Mouse (Mus musculus): ENCODE results near the gene Gab2. TPM values are rescaled to one million over a fixed set of nuclear protein-coding genes. Genes with fewer than 3 reads are reported as not detected.
A peak's percentile ranks its signal among the peaks of the same experiment; 100 is the strongest.

Gab2 gene
- polyA plus RNA-seq, 1 experiment, result 14.6 TPM

- no peak overlapping the region for H3K4me3 ChIP-seq (ENCODE audit: insufficient read depth, low read depth, low read length)
- H3K4me1 ChIP-seq (ENCODE audit: control insufficient read depth, insufficient read depth, low read length), result peaks cover 8% of the 10 kb centered on the region; the same call in 1 of the 2 replicates
- H3K27me3 ChIP-seq (replicated peaks; ENCODE audit: control insufficient read depth, insufficient read depth, low read length), result no peaks in the 10 kb centered on the region
- 71% methylated on average over 5 of the region's 5 CpGs for WGBS
- no peaks in the 10 kb centered on the region for H3K36me3 ChIP-seq (ENCODE audit: control insufficient read depth, insufficient read depth, low read length)
- H3K27ac ChIP-seq (ENCODE audit: insufficient read depth, low read depth, low read length), result no peak overlapping the region
- no peak for DNase-seq
- TF ChIP-seq CTCF (conservative IDR thresholded peaks at IDR 0.05; ENCODE audit: insufficient read depth, insufficient read length, low read depth, low read length), result no peak
- no peak for TF ChIP-seq POLR2A (IDR thresholded peaks at IDR 0.05; ENCODE audit: low read depth, low read length)
Measured at GRCm38 (mm10) chr7:97072061-97072460, 9.3 kb upstream of the Gab2 start.

GRCm38 (mm10) chr7:97074974-97075373 lies 6.4 kb upstream of the Gab2 start:
- Histone ChIP-seq H3K36me3 (ENCODE audit: control insufficient read depth, insufficient read depth, low read length) (no peaks in the 10 kb centered on the region), H3K27ac (ENCODE audit: insufficient read depth, low read depth, low read length) (no peak overlapping the region), H3K4me1 (ENCODE audit: control insufficient read depth, insufficient read depth, low read length) (peaks cover 13% of the 10 kb centered on the region; the same call in 1 of the 2 replicates), H3K27me3 (replicated peaks; ENCODE audit: control insufficient read depth, insufficient read depth, low read length) (no peaks in the 10 kb centered on the region), H3K4me3 (ENCODE audit: insufficient read depth, low read depth, low read length) (no peak overlapping the region)
- TF ChIP-seq CTCF (conservative IDR thresholded peaks at IDR 0.05; ENCODE audit: insufficient read depth, insufficient read length, low read depth, low read length) (no peak), POLR2A (IDR thresholded peaks at IDR 0.05; ENCODE audit: low read depth, low read length) (no peak)
- 71% methylated on average over 1 of the region's 1 CpGs for WGBS
- no peak for DNase-seq

DNA sequence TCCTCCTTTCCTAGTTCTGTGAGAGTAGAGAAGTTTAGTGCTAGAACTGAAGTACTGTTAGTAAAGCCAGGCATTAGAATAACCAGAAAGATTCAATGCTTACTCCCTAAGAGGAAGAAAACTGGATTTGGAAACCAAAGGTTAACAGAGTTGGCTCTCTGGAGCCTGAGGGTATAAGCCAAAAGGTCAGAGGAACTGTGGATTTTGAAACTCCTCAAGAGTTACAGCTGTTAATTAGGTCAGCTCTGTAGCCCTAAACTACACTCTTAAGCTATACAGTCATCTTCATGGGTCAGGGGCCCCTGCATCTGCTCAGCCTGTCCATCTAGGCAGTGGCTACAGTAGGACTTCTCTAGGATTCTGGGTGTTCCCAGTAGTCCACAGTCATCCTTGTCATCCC lies 4.4 kb upstream of the Gab2 start:
- DNase-seq, result peak; percentile 73
- no peak overlapping the region for H3K4me3 ChIP-seq (ENCODE audit: insufficient read depth, low read depth, low read length)
- TF ChIP-seq CTCF (conservative IDR thresholded peaks at IDR 0.05; ENCODE audit: insufficient read depth, insufficient read length, low read depth, low read length) (no peak), POLR2A (IDR thresholded peaks at IDR 0.05; ENCODE audit: low read depth, low read length) (no peak)
- H3K36me3 ChIP-seq (ENCODE audit: control insufficient read depth, insufficient read depth, low read length), result no peaks in the 10 kb centered on the region
- H3K4me1 ChIP-seq (ENCODE audit: control insufficient read depth, insufficient read depth, low read length), result peaks cover 18% of the 10 kb centered on the region; the same call in 1 of the 2 replicates
- no peaks in the 10 kb centered on the region for H3K27me3 ChIP-seq (replicated peaks; ENCODE audit: control insufficient read depth, insufficient read depth, low read length)
- 0 out of 2 replicates have a peak overlapping the region, but pooled peaks have one; percentile 32 for H3K27ac ChIP-seq (ENCODE audit: insufficient read depth, low read depth, low read length)

DNA sequence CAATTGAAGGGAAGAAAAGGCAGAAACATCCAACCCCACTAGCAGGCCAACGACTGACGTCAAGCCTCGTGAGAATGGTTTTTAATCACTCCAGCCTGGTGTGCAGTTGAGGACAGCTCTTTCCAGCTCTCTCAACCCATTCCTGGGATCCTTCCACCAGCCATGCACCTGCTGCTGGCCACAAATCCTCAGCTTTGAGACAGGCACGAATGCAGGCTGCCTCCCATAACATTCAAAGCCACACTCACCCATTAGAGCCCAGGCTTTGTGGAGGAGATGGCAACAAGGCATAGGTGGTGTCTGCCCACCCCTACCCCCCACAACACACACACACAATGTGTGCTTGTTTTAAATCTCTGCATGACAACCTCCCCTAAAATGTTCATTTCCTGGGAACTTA lies 2.7 kb upstream of the Gab2 start:
- TF ChIP-seq CTCF (conservative IDR thresholded peaks at IDR 0.05; ENCODE audit: insufficient read depth, insufficient read length, low read depth, low read length), result no peak
- TF ChIP-seq POLR2A (IDR thresholded peaks at IDR 0.05; ENCODE audit: low read depth, low read length), result no peak
- Histone ChIP-seq H3K4me1 (ENCODE audit: control insufficient read depth, insufficient read depth, low read length) (peaks cover 18% of the 10 kb centered on the region; the same call in 1 of the 2 replicates), H3K36me3 (ENCODE audit: control insufficient read depth, insufficient read depth, low read length) (no peaks in the 10 kb centered on the region), H3K4me3 (ENCODE audit: insufficient read depth, low read depth, low read length) (no peak overlapping the region), H3K27me3 (replicated peaks; ENCODE audit: control insufficient read depth, insufficient read depth, low read length) (no peaks in the 10 kb centered on the region), H3K27ac (ENCODE audit: insufficient read depth, low read depth, low read length) (no peak overlapping the region)
- 51% methylated on average over 4 of the region's 4 CpGs for WGBS
- no peak for DNase-seq

GRCm38 (mm10) chr7:97079145-97079544 lies 2.2 kb upstream of the Gab2 start:
- no peak overlapping the region for H3K4me3 ChIP-seq (ENCODE audit: insufficient read depth, low read depth, low read length)
- no peaks in the 10 kb centered on the region for H3K36me3 ChIP-seq (ENCODE audit: control insufficient read depth, insufficient read depth, low read length)
- H3K4me1 ChIP-seq (ENCODE audit: control insufficient read depth, insufficient read depth, low read length), result peaks cover 18% of the 10 kb centered on the region; the same call in 1 of the 2 replicates
- H3K27me3 ChIP-seq (replicated peaks; ENCODE audit: control insufficient read depth, insufficient read depth, low read length), result no peaks in the 10 kb centered on the region
- no peak overlapping the region for H3K27ac ChIP-seq (ENCODE audit: insufficient read depth, low read depth, low read length)
- 5% methylated on average over 6 of the region's 6 CpGs for WGBS
- DNase-seq, result peak; percentile 74
- no peak for TF ChIP-seq CTCF (conservative IDR thresholded peaks at IDR 0.05; ENCODE audit: insufficient read depth, insufficient read length, low read depth, low read length)
- TF ChIP-seq POLR2A (IDR thresholded peaks at IDR 0.05; ENCODE audit: low read depth, low read length), result no peak

DNA sequence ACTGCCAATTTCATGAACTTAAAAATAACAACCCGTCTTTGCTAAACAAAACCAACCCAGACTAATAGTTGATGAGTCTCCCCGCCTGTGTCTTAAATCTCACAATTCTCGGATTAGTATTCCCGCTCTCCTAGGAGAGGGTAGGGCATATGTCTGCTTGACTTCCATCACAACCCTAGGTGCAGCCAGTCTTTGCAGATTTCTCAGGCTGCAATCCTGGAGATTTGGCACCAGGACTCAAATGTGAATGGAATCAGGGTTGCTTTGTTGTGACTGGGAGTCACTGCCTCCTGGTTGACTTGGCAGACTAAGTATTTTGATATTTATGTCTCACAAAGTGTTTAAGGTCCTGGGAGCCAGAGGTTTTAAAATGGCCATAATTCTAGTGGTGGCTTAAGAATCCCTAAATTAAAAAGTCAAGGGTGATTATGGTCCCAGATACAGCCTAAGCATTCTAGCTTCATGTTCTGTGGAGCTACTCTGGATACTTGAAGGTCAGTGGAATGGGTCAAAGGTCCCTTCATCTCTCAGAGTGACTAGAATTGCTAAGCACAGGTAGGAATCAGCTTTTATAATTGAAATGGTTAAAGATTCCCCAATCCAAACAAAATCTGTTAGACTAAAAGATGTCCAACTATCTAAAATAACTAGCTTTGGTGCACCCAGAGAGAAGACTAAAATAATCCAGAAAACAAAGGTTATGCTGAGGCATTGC lies 1.6 kb upstream of the Gab2 start:
- Histone ChIP-seq H3K27ac (ENCODE audit: insufficient read depth, low read depth, low read length) (peak overlapping the region; percentile 41; the same call in 1 of the 2 replicates), H3K4me1 (ENCODE audit: control insufficient read depth, insufficient read depth, low read length) (peaks cover 18% of the 10 kb centered on the region; the same call in 1 of the 2 replicates), H3K27me3 (replicated peaks; ENCODE audit: control insufficient read depth, insufficient read depth, low read length) (no peaks in the 10 kb centered on the region), H3K36me3 (ENCODE audit: control insufficient read depth, insufficient read depth, low read length) (no peaks in the 10 kb centered on the region), H3K4me3 (ENCODE audit: insufficient read depth, low read depth, low read length) (no peak overlapping the region)
- TF ChIP-seq CTCF (conservative IDR thresholded peaks at IDR 0.05; ENCODE audit: insufficient read depth, insufficient read length, low read depth, low read length) (no peak), POLR2A (IDR thresholded peaks at IDR 0.05; ENCODE audit: low read depth, low read length) (no peak)
- peak; percentile 73 for DNase-seq
- WGBS, result 71% methylated on average over 4 of the region's 4 CpGs

GRCm38 (mm10) chr7:97080621-97081241 lies 655 bp upstream of the Gab2 start:
- peak overlapping the region; percentile 91 for H3K27ac ChIP-seq (ENCODE audit: insufficient read depth, low read depth, low read length)
- peak overlapping the region; percentile 68 for H3K4me3 ChIP-seq (ENCODE audit: insufficient read depth, low read depth, low read length)
- no peaks in the 10 kb centered on the region for H3K27me3 ChIP-seq (replicated peaks; ENCODE audit: control insufficient read depth, insufficient read depth, low read length)
- TF ChIP-seq CTCF (conservative IDR thresholded peaks at IDR 0.05; ENCODE audit: insufficient read depth, insufficient read length, low read depth, low read length), result no peak
- no peak for TF ChIP-seq POLR2A (IDR thresholded peaks at IDR 0.05; ENCODE audit: low read depth, low read length)
- WGBS, result 37% methylated on average over 4 of the region's 4 CpGs
- DNase-seq, result peak; percentile 70
- no peaks in the 10 kb centered on the region for H3K36me3 ChIP-seq (ENCODE audit: control insufficient read depth, insufficient read depth, low read length)
- H3K4me1 ChIP-seq (ENCODE audit: control insufficient read depth, insufficient read depth, low read length), result peaks cover 18% of the 10 kb centered on the region; the same call in 1 of the 2 replicates

All from kidney, adult 2 months (tissue).